Mouse (Mus musculus): Measurements from ENCODE around the gene Plcb4.

The Plcb4 gene

GRCm38 (mm10) chr2:136012759-136013158 lies 353.9 kb downstream of the Plcb4 start:
- no peak for DNase-seq (ENCODE audit: low spot score)

GRCm38 (mm10) chr2:136048464-136048863 lies 389.7 kb downstream of the Plcb4 start:
- no peak for DNase-seq (ENCODE audit: low spot score)

GRCm38 (mm10) chr2:136050793-136051615 lies 392.2 kb downstream of the Plcb4 start:
- DNase-seq (ENCODE audit: low spot score): no peak

- DNase-seq (ENCODE audit: low spot score): no peak
Observed at GRCm38 (mm10) chr2:136051688-136052289, 393.0 kb downstream of the Plcb4 start, which contains the start of gene Lamp5. TSS of gene Lamp5 (plus strand) at chr2:136052239.

GRCm38 (mm10) chr2:136057861-136058331 lies 399.1 kb downstream of the Plcb4 start:
- no peak for DNase-seq (ENCODE audit: low spot score)

GRCm38 (mm10) chr2:136058398-136058797 lies 399.6 kb downstream of the Plcb4 start:
- DNase-seq (ENCODE audit: low spot score): no peak

- no peak for DNase-seq (ENCODE audit: low spot score)
Observed at GRCm38 (mm10) chr2:136059029-136059669, 400.3 kb downstream of the Plcb4 start.
